Mouse (Mus musculus): Measurements from ENCODE around the gene Neurod1.

GRCm38 (mm10) chr2:79443861-79444620 is 12.5 kb downstream of the Neurod1 start:
- TF ChIP-seq POLR2A (IDR thresholded peaks at IDR 0.05; ENCODE audit: borderline replicate concordance, extremely low read depth, insufficient read depth, insufficient read length, poor library complexity, severe bottlenecking) (no peak), CTCF (IDR thresholded peaks at IDR 0.05; ENCODE audit: borderline replicate concordance, extremely low read depth, insufficient read depth, insufficient read length) (no peak)

Data from brain, embryonic 14.5 days (tissue).